Mouse (Mus musculus): ENCODE data around the gene Pitpnb.

DNA sequence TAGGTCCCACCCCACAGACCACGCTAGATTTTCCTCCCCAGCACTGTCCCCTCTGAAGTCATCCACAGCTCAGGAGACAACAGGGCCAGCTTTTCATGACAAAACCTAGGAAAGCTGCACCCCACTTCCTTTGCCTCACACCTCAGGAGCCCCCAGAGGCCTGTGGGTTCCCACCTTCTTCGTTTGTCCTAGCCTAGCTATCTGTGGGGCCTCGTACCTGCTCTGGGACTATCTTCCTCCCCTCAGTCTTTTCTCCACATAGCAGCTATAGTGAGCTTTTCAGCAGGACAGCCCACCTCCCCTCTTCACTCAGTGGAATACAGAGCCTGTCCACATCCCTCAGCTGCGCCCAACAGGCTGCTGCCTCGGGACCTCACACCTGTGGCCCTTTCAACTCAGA, 32.8 kb upstream of the Pitpnb start:
- TF ChIP-seq CTCF (IDR thresholded peaks at IDR 0.05; ENCODE audit: low read depth, low read length) (no peak), TAL1 (conservative IDR thresholded peaks at IDR 0.05; ENCODE audit: low read depth, low read length) (no peak), GATA1 (IDR thresholded peaks at IDR 0.05; ENCODE audit: borderline replicate concordance, low read length) (no peak), POLR2AphosphoS5 (IDR thresholded peaks at IDR 0.05; ENCODE audit: insufficient replicate concordance, low read depth, low read length) (no peak)

All from G1E (cell line).